Mouse (Mus musculus): ENCODE measurements around the gene Aqp5. TPM values are rescaled to one million over a fixed set of nuclear protein-coding genes. Genes with fewer than 3 reads are reported as not detected.

The Aqp5 gene
- total and polyA plus RNA-seq, 3 experiments: not detected

DNA sequence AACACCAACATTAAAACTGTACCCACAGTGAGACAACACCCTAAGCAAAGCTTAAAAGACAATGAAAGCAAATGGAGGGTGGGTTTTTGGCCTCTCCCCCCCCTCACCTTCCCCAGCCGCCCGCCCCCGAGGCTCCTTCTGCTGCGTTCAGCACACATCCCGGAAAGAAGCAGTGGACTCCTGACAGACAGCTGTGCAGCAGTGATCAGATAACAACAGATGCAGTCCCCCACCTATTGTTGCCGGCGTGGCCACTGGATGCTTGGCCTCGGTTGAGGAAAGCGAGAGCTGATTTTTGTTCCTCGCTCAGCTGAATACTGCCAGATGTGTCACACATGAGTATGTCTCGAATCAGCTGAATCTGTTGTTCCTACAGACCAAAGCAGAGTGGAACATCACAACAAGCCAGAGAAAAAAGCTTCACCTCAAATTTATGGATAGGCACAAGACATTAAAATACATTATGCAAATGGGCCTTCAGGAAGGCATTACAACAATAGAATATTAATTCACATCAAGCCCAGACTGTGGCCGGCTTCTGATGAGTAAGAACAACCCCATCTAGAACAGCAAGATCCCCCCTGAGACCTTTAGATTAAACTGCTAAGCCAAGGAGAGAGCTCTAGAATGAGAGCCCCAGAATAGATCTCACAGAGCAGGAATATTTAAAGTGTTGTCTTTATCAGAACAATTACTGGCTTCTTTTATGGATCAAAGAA, 47.0 kb downstream of the Aqp5 start:
- no peak for TF ChIP-seq JUND (IDR thresholded peaks at IDR 0.05; ENCODE audit: low read depth, low read length)
- Histone ChIP-seq H3K36me3 (ENCODE audit: control insufficient read depth in 1 of 2, insufficient read depth in 2 of 2, low read length in 2 of 2) (peaks cover 0 to 60% of the 10 kb centered on the region in 2 experiments; a peak in 2 of 4 replicates), H3K9ac (ENCODE audit: control insufficient read depth, low read depth, low read length, poor library complexity, severe bottlenecking) (no peak overlapping the region), H3K9me3 (replicated peaks; ENCODE audit: insufficient read depth, low read length) (no peaks in the 10 kb centered on the region), H3K4me3 (ENCODE audit: control insufficient read depth in 1 of 2, insufficient read depth in 1 of 2, low read depth in 2 of 2, low read length in 2 of 2) (no peak overlapping the region), H3K79me2 (ENCODE audit: control insufficient read depth, insufficient read depth, low read length, poor library complexity) (no peaks in the 10 kb centered on the region; the same call in none of the 2 replicates), H3K27me3 (ENCODE audit: control insufficient read depth in 1 of 2, insufficient read depth in 2 of 2, low read length in 2 of 2) (no peaks in the 10 kb centered on the region), H3K4me1 (ENCODE audit: control insufficient read depth in 1 of 2, insufficient read depth in 2 of 2, low read length in 2 of 2) (no peaks in the 10 kb centered on the region), H3K27ac (ENCODE audit: control insufficient read depth, low read depth, low read length) (no peak overlapping the region)
- DNase-seq (ENCODE audit: low read depth, low spot score): no peak

DNA sequence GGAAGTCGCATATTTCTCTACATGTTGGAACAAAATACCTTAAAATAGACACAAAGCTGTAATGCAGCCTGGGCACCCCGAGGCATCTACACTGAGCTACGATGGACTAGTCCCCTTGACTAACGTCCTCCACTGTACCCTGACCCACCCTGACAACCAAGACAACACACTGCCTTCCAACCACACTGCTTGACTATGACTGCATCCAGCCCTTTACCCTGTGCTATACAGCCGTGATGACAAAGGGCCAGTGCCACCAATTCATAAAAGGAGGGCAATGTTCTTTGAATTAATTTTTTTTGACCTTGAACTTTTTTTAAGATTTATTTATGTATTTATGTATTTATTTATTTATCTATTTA, 47.5 kb downstream of the Aqp5 start:
- DNase-seq (ENCODE audit: low read depth, low spot score): no peak
- Histone ChIP-seq H3K9me3 (replicated peaks; ENCODE audit: insufficient read depth, low read length) (no peaks in the 10 kb centered on the region), H3K36me3 (ENCODE audit: control insufficient read depth in 1 of 2, insufficient read depth in 2 of 2, low read length in 2 of 2) (peaks cover 0 to 58% of the 10 kb centered on the region in 2 experiments; a peak in 2 of 4 replicates), H3K79me2 (ENCODE audit: control insufficient read depth, insufficient read depth, low read length, poor library complexity) (peaks cover under 1% of the 10 kb centered on the region), H3K9ac (ENCODE audit: control insufficient read depth, low read depth, low read length, poor library complexity, severe bottlenecking) (no peak overlapping the region), H3K27me3 (ENCODE audit: control insufficient read depth in 1 of 2, insufficient read depth in 2 of 2, low read length in 2 of 2) (no peaks in the 10 kb centered on the region), H3K4me3 (ENCODE audit: control insufficient read depth in 1 of 2, insufficient read depth in 1 of 2, low read depth in 2 of 2, low read length in 2 of 2) (no peak overlapping the region), H3K4me1 (ENCODE audit: control insufficient read depth in 1 of 2, insufficient read depth in 2 of 2, low read length in 2 of 2) (no peaks in the 10 kb centered on the region), H3K27ac (ENCODE audit: control insufficient read depth, low read depth, low read length) (no peak overlapping the region)
- TF ChIP-seq MAZ (IDR thresholded peaks at IDR 0.05; ENCODE audit: low read depth, low read length) (no peak), TBP (IDR thresholded peaks at IDR 0.05; ENCODE audit: low read depth, low read length) (no peak), KAT2A (conservative IDR thresholded peaks at IDR 0.05; ENCODE audit: low read depth, low read length) (no peak)

DNA sequence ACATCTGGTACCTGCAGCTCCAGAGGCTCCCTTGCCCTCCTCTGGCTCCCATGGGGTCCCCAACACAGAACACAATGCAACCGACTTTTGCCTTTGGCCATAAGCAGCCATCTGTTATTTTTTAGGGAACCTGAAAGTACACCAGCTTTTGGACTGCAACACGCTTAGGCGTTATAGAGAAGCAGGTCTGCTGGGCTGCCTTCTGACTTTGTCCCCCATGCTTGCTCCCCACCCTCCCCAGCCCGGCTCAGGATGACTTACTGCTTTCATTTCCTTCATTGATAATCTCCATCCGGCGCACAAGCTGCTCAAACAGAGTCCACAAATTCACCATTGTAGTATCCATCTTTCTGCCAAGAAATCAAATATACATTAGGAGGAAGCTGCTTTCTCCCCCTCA, 52.0 kb downstream of the Aqp5 start:
- H3K4me1 ChIP-seq (ENCODE audit: control insufficient read depth in 1 of 2, insufficient read depth in 2 of 2, low read length in 2 of 2): 0 out of 4 replicates have a peak, but pooled peaks cover 0 to 3% of the 10 kb centered on the region in 2 experiments
- peaks cover 37% of the 10 kb centered on the region for H3K79me2 ChIP-seq (ENCODE audit: control insufficient read depth, insufficient read depth, low read length, poor library complexity)
- no peak for DNase-seq (ENCODE audit: low read depth, low spot score)
- TF ChIP-seq BHLHE40 (IDR thresholded peaks at IDR 0.05; ENCODE audit: borderline replicate concordance, low read depth, low read length) (no peak), MAFK (IDR thresholded peaks at IDR 0.05; ENCODE audit: borderline replicate concordance, low read depth, low read length) (no peak), POLR2A (IDR thresholded peaks at IDR 0.05; ENCODE audit: control insufficient read depth in 1 of 2, insufficient read depth in 1 of 2, low read depth in 1 of 2, low read length in 2 of 2, poor library complexity in 1 of 2) (no peak), RCOR1 (IDR thresholded peaks at IDR 0.05; ENCODE audit: low read depth, low read length) (no peak), ZKSCAN1 (IDR thresholded peaks at IDR 0.05; ENCODE audit: low read depth, low read length) (no peak), TAL1 (IDR thresholded peaks at IDR 0.05; ENCODE audit: low read length) (no peak), MAZ (IDR thresholded peaks at IDR 0.05; ENCODE audit: low read depth, low read length) (no peak), GATA1 (IDR thresholded peaks at IDR 0.05; ENCODE audit: low read depth, low read length) (no peak), MAX (IDR thresholded peaks at IDR 0.05; ENCODE audit: low read length) (no peak), NELFE (IDR thresholded peaks at IDR 0.05; ENCODE audit: low read depth, low read length) (no peak), USF1 (IDR thresholded peaks at IDR 0.05; ENCODE audit: low read depth, low read length) (no peak), JUND (IDR thresholded peaks at IDR 0.05; ENCODE audit: low read depth, low read length) (no peak), SMC3 (IDR thresholded peaks at IDR 0.05; ENCODE audit: low read depth, low read length) (no peak), GABPA (IDR thresholded peaks at IDR 0.05; ENCODE audit: low read depth, low read length) (no peak)
- H3K9ac ChIP-seq (ENCODE audit: control insufficient read depth, low read depth, low read length, poor library complexity, severe bottlenecking): no peak overlapping the region
- H3K27ac ChIP-seq (ENCODE audit: control insufficient read depth, low read depth, low read length): no peak overlapping the region
- H3K4me3 ChIP-seq (ENCODE audit: control insufficient read depth in 1 of 2, insufficient read depth in 1 of 2, low read depth in 2 of 2, low read length in 2 of 2): no peak overlapping the region
- no peaks in the 10 kb centered on the region for H3K9me3 ChIP-seq (replicated peaks; ENCODE audit: insufficient read depth, low read length)
- H3K27me3 ChIP-seq (ENCODE audit: control insufficient read depth in 1 of 2, insufficient read depth in 2 of 2, low read length in 2 of 2): no peaks in the 10 kb centered on the region
- H3K36me3 ChIP-seq (ENCODE audit: control insufficient read depth in 1 of 2, insufficient read depth in 2 of 2, low read length in 2 of 2): peaks cover 0 to 32% of the 10 kb centered on the region in 2 experiments; a peak in 2 of 4 replicates
